Mouse (Mus musculus) myocyte (in vitro differentiated cells): ENCODE measurements at regions not wholly inside any gene's neighbourhood (a gene's known extent, or its start where the extent isn't known, plus 50 kb on each side); places are given as distances from the start of the nearest gene placed in this dataset.

Source experiments
- E2F4 ChIP-seq: IDR thresholded peaks from one replicate; pipeline ENCODE4 v1.6.1; 2011; ENCODE audit warnings: mild to moderate bottlenecking, control low read depth, moderate library complexity; ENCODE audit not compliant: insufficient read depth
- MAX ChIP-seq: IDR thresholded peaks from one replicate; pipeline ENCODE4 v1.6.1; 2011; ENCODE audit warnings: low read depth, mild to moderate bottlenecking, control low read depth
- MYOG ChIP-seq, 3 experiments: IDR thresholded peaks; one replicate each; pipeline ENCODE4 v1.6.1; 2011; ENCODE audit warnings: control low read depth in 2 of 3, low read depth in 2 of 3, mild to moderate bottlenecking in 2 of 3; ENCODE audit not compliant: insufficient read length in 2 of 3, control insufficient read depth in 1 of 3, insufficient read depth in 1 of 3
- POLR2A ChIP-seq: IDR thresholded peaks from one replicate; pipeline ENCODE4 v1.6.1; 2011; ENCODE audit warnings: low read depth, mild to moderate bottlenecking, control low read depth, moderate library complexity; ENCODE audit not compliant: insufficient read length
- POLR2AphosphoS2 ChIP-seq: IDR thresholded peaks from one replicate; pipeline ENCODE4 v1.6.1; 2011; ENCODE audit warnings: low read depth, control low read depth; ENCODE audit not compliant: insufficient read length
- TCF12 ChIP-seq: IDR thresholded peaks from one replicate; pipeline ENCODE4 v1.6.1; 2011; ENCODE audit warnings: mild to moderate bottlenecking, control low read depth; ENCODE audit not compliant: poor library complexity, insufficient read depth, severe bottlenecking

DNA sequence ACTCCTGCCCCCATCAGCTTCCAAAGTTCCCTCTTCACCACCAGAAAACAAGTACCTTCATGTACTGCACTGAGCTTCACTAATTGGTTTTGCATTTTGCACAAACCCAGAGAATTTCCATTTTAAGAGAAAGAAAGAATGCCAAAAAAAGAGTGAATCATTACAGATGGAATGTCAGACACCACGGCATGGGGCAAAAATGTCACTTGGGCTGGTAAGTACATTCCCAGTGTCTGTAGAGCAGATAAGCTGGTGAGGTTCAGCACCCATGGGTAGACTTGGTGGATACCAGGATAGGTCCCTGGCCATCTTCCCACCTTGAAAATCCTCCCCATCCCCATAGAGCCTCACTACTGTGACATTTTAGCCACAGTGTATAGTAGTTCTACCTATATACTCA lies 113.8 kb downstream of the Lmo4 start:
- TF ChIP-seq TCF12 (no peak), POLR2A (no peak), MAX (no peak), MYOG (IDR thresholded peaks at IDR 0.05; ENCODE audit: control insufficient read depth in 1 of 3, insufficient read depth in 1 of 3, insufficient read length in 2 of 3, low read depth in 2 of 3) (no peak), E2F4 (no peak), POLR2AphosphoS2 (no peak)
